In genomic region chr11:88234789-88235188, GRCm38 (mm10) we compare ENCODE assay signal across 9 mouse cellular contexts. TPM values are rescaled to one million over a fixed set of nuclear protein-coding genes. Genes with fewer than 3 reads are reported as not detected.
DNase-seq lines count a peak whose midpoint lies in the region; ATAC-seq and TF ChIP-seq lines count a peak whose summit lies in the region.
"Had no signal": no experiment of that assay in that cellular context is flagged by ENCODE, and none has a peak within 500 bp of the region (broad histone marks: within the 10 kb centered on the region; RNA-seq: fewer than 3 reads in every experiment).

No protein-coding gene starts in this region.

- 0 out of 2 replicates have a peak overlapping the region, but pooled peaks have one; percentile 53 for H3K4me2 ChIP-seq in kidney, embryonic 15.5 days
- H3K4me2 ChIP-seq in limb, embryonic 11.5 days (ENCODE audit: low read depth, severe bottlenecking): no peak overlapping the region

- no peaks in the 10 kb centered on the region for H3K9me3 ChIP-seq in kidney, embryonic 15.5 days (replicated peaks)
- no peaks in the 10 kb centered on the region for H3K9me3 ChIP-seq in MEL (replicated peaks; ENCODE audit: insufficient read depth, low read length)
- H3K9me3 ChIP-seq in limb, embryonic 11.5 days (ENCODE audit: control insufficient read depth, low read length): no peaks in the 10 kb centered on the region
- H3K9me3 ChIP-seq: heart, embryonic 13.5 days had no signal

- no peak for DNase-seq in kidney, postnatal 25 days
- peak; percentile 26 for DNase-seq in MEL (ENCODE audit: low read depth, low spot score)
- DNase-seq in limb, embryonic 11.5 days (ENCODE audit: low spot score): no peak
- DNase-seq in urinary bladder, postnatal 25 days (ENCODE audit: low spot score): no peak
- no peak for DNase-seq in adrenal gland, postnatal 10 days

- no peaks in the 10 kb centered on the region for H3K79me2 ChIP-seq in MEL (ENCODE audit: control insufficient read depth, insufficient read depth, low read length, poor library complexity)

- H3K27ac ChIP-seq in kidney, embryonic 15.5 days: peak overlapping the region; percentile 83
- H3K27ac ChIP-seq in MEL (ENCODE audit: control insufficient read depth, low read depth, low read length): peak overlapping the region; percentile 53; the same call in 1 of the 2 replicates
- H3K27ac ChIP-seq in bone marrow macrophage, adult 2 months (ENCODE audit: insufficient read depth, low read depth, low read length): peak overlapping the region; percentile 98
- no peak overlapping the region for H3K27ac ChIP-seq in limb, embryonic 11.5 days (replicated peaks; ENCODE audit: low read depth, low read length)

- peak; percentile 20; the same call in 1 of the 2 replicates for ATAC-seq in kidney, embryonic 15.5 days (replicated peaks; ENCODE audit: low FRiP score)
- 0 out of 2 replicates have a peak, but pooled peaks have one; percentile 18 for ATAC-seq in limb, embryonic 11.5 days (ENCODE audit: insufficient number of reproducible peaks, low FRiP score, low TSS enrichment, low read depth)
- no peak for ATAC-seq in monocyte, adult 5-6 weeks (replicated peaks; ENCODE audit: insufficient number of reproducible peaks, low FRiP score, low TSS enrichment, poor library complexity, severe bottlenecking)

- H3K36me3 ChIP-seq in kidney, embryonic 15.5 days: no peaks in the 10 kb centered on the region
- peaks cover 0 to 22% of the 10 kb centered on the region in 2 experiments; a peak in 2 of 4 replicates for H3K36me3 ChIP-seq in MEL (ENCODE audit: control insufficient read depth in 1 of 2, insufficient read depth in 2 of 2, low read length in 2 of 2)
- no peaks in the 10 kb centered on the region for H3K36me3 ChIP-seq in limb, embryonic 11.5 days (ENCODE audit: control insufficient read depth, insufficient read depth, low read length)
- H3K36me3 ChIP-seq: heart, embryonic 13.5 days had no signal

- no peak overlapping the region for H3K9ac ChIP-seq in kidney, embryonic 15.5 days
- peak overlapping the region; percentile 56; the same call in 1 of the 2 replicates for H3K9ac ChIP-seq in MEL (ENCODE audit: control insufficient read depth, low read depth, low read length, poor library complexity, severe bottlenecking)
- no peak overlapping the region for H3K9ac ChIP-seq in limb, embryonic 11.5 days (ENCODE audit: low read length)

- TF ChIP-seq CTCF in MEL (IDR thresholded peaks at IDR 0.05 in 2 of 3, conservative IDR thresholded peaks at IDR 0.05 in 1 of 3; ENCODE audit: control insufficient read depth in 1 of 3, insufficient read depth in 1 of 3, low read depth in 2 of 3, low read length in 3 of 3, poor library complexity in 1 of 3, severe bottlenecking in 1 of 3): no peak
- TF ChIP-seq CTCF in bone marrow macrophage, adult 2 months (IDR thresholded peaks at IDR 0.05; ENCODE audit: low read depth, low read length): no peak

- no peak for TF ChIP-seq POLR2A in MEL (IDR thresholded peaks at IDR 0.05; ENCODE audit: control insufficient read depth in 1 of 2, insufficient read depth in 1 of 2, low read depth in 1 of 2, low read length in 2 of 2, poor library complexity in 1 of 2)
- TF ChIP-seq POLR2A in bone marrow macrophage, adult 2 months (IDR thresholded peaks at IDR 0.05; ENCODE audit: borderline replicate concordance, low read depth, low read length): no peak

- no peaks in the 10 kb centered on the region for H3K27me3 ChIP-seq in kidney, embryonic 15.5 days
- no peaks in the 10 kb centered on the region; a peak in 1 of 4 replicates for H3K27me3 ChIP-seq in MEL (ENCODE audit: control insufficient read depth in 1 of 2, insufficient read depth in 2 of 2, low read length in 2 of 2)
- no peaks in the 10 kb centered on the region for H3K27me3 ChIP-seq in limb, embryonic 11.5 days (ENCODE audit: control insufficient read depth, insufficient read depth, low read length)
- H3K27me3 ChIP-seq: heart, embryonic 13.5 days had no signal

- H3K4me3 ChIP-seq in kidney, embryonic 15.5 days (replicated peaks): no peak overlapping the region
- H3K4me3 ChIP-seq in MEL (ENCODE audit: control insufficient read depth in 1 of 2, insufficient read depth in 1 of 2, low read depth in 2 of 2, low read length in 2 of 2): peak overlapping the region; percentile 35 to 46; a peak in 3 of 4 replicates
- H3K4me3 ChIP-seq in bone marrow macrophage, adult 2 months (ENCODE audit: insufficient read depth, low read length): peak overlapping the region; percentile 57
- no peak overlapping the region for H3K4me3 ChIP-seq in limb, embryonic 11.5 days (ENCODE audit: low read depth, low read length)

- peaks cover 35% of the 10 kb centered on the region for H3K4me1 ChIP-seq in kidney, embryonic 15.5 days
- H3K4me1 ChIP-seq in MEL (ENCODE audit: control insufficient read depth in 1 of 2, insufficient read depth in 2 of 2, low read length in 2 of 2): peaks cover 9 to 31% of the 10 kb centered on the region in 2 experiments; a peak in 3 of 4 replicates
- peaks cover 42% of the 10 kb centered on the region for H3K4me1 ChIP-seq in bone marrow macrophage, adult 2 months (ENCODE audit: control insufficient read depth, insufficient read depth, low read length)
- H3K4me1 ChIP-seq in limb, embryonic 11.5 days (ENCODE audit: control insufficient read depth, insufficient read depth, low read length): peaks cover 16% of the 10 kb centered on the region

- TF ChIP-seq RAD21 in MEL (IDR thresholded peaks at IDR 0.05; ENCODE audit: low read depth, low read length): no peak

- 19% methylated on average over 4 of the region's 4 CpGs for WGBS in kidney, embryonic 15.5 days
- 26% methylated on average over 4 of the region's 4 CpGs for WGBS in limb, embryonic 11.5 days

- no peak for TF ChIP-seq EP300 in MEL (IDR thresholded peaks at IDR 0.05; ENCODE audit: low read depth in 1 of 2, low read length in 2 of 2)

TF ChIP-seq in MEL, 35 proteins besides CTCF, POLR2A, EP300 and RAD21:
- TF ChIP-seq NELFE (IDR thresholded peaks at IDR 0.05; ENCODE audit: low read depth, low read length): no peak
- TF ChIP-seq RCOR1 (IDR thresholded peaks at IDR 0.05; ENCODE audit: low read depth, low read length): no peak
- no peak for TF ChIP-seq GATA1 (IDR thresholded peaks at IDR 0.05; ENCODE audit: low read depth, low read length)
- no peak for TF ChIP-seq ZC3H11A (IDR thresholded peaks at IDR 0.05; ENCODE audit: low read depth, low read length)
- TF ChIP-seq SMC3 (IDR thresholded peaks at IDR 0.05; ENCODE audit: low read depth, low read length): no peak
- TF ChIP-seq MYC (IDR thresholded peaks at IDR 0.05; ENCODE audit: low read depth, low read length): no peak
- TF ChIP-seq CHD2 (IDR thresholded peaks at IDR 0.05; ENCODE audit: low read length): no peak
- no peak for TF ChIP-seq ZMIZ1 (IDR thresholded peaks at IDR 0.05; ENCODE audit: low read depth, low read length)
- TF ChIP-seq HCFC1 (IDR thresholded peaks at IDR 0.05; ENCODE audit: low read depth, low read length): no peak
- no peak for TF ChIP-seq E2F4 (IDR thresholded peaks at IDR 0.05; ENCODE audit: borderline replicate concordance, low read depth, low read length)

RNA-seq across cellular contexts. Expression of gene Mrps23, which starts 30.6 kb away (rescaled TPM):
- polyA plus RNA-seq in kidney, embryonic 15.5 days (2015; fragmentation: Nextera tagmentation; extraction: Ambion mirVana): 57.5 and 65.2 TPM in 2 replicates
- total RNA-seq in MEL (2012; rRNA removed): 362 and 381 TPM in 2 replicates
- polyA plus RNA-seq in MEL (2012; ENCODE audit: insufficient read depth in 1 of 2, insufficient read length in 2 of 2, low read depth in 1 of 2, low replicate concordance in 2 of 2, missing spikeins in 1 of 2): 100 to 1,000 TPM in 1 of 2 experiments, not detected in 1; 190 TPM
- 60.4 and 67.9 TPM in 2 replicates for polyA plus RNA-seq in bone marrow macrophage, adult 2 months (2012; ENCODE audit: insufficient read depth, insufficient read length, missing spikeins)
- 59.3 and 60.4 TPM in 2 replicates for polyA plus RNA-seq in limb, embryonic 11.5 days (2014; fragmentation: Nextera tagmentation; extraction: Ambion mirVana)
- 64.6 to 115 TPM (median 69.1 TPM) in 3 replicates for total RNA-seq in monocyte, adult 5-6 weeks (2017)
- 100 to 1,000 TPM; 175 to 192 TPM for total RNA-seq in adrenal gland, postnatal 10 days (2021)

RNA-seq across cellular contexts. Expression of gene Ccdc182, which starts 59.1 kb away (rescaled TPM):
- polyA plus RNA-seq in kidney, embryonic 15.5 days (2015; fragmentation: Nextera tagmentation; extraction: Ambion mirVana): 3.1 and 3.7 TPM in 2 replicates
- total RNA-seq in MEL (2012; rRNA removed): not detected in 2 replicates
- polyA plus RNA-seq in MEL (2012; ENCODE audit: insufficient read depth in 1 of 2, insufficient read length in 2 of 2, low read depth in 1 of 2, low replicate concordance in 2 of 2, missing spikeins in 1 of 2): not detected
- not detected in 2 replicates for polyA plus RNA-seq in bone marrow macrophage, adult 2 months (2012; ENCODE audit: insufficient read depth, insufficient read length, missing spikeins)
- polyA plus RNA-seq in limb, embryonic 11.5 days (2014; fragmentation: Nextera tagmentation; extraction: Ambion mirVana): 0.12 and 0.52 TPM in 2 replicates
- total RNA-seq in monocyte, adult 5-6 weeks (2017): not detected in 3 replicates
- total RNA-seq in adrenal gland, postnatal 10 days (2021): not detected
- polyA plus RNA-seq: heart, embryonic 13.5 days had no signal

Comparison
In these comparisons a context has a peak if more than half of its experiments do, and no peak if none do; other contexts are left out.
1. H3K4me3 ChIP-seq: peak in MEL (2 of 2) and bone marrow macrophage, adult 2 months (single experiment); none in kidney, embryonic 15.5 days (single experiment) and limb, embryonic 11.5 days (single experiment).